ENCODE assay signal across 12 mouse cellular contexts in genomic region chr2:15869380-15869779, GRCm38 (mm10).
A peak's percentile ranks its signal among the peaks of the same experiment; 100 is the strongest.
DNase-seq lines count a peak whose midpoint lies in the region; TF ChIP-seq lines count a peak whose summit lies in the region.
"Had no signal": no experiment of that assay in that cellular context is flagged by ENCODE, and none has a peak within 500 bp of the region (broad histone marks: within the 10 kb centered on the region; RNA-seq: fewer than 3 reads in every experiment).

No protein-coding gene starts in this region.

- H3K4me1 ChIP-seq in E14TG2a.4 (replicated peaks; ENCODE audit: low read depth, low read length), result 0 out of 2 replicates have a peak, but pooled peaks cover 2% of the 10 kb centered on the region
- H3K4me1 ChIP-seq: liver, embryonic 13.5 days; neural tube, embryonic 13.5 days had no signal

- H3K4me3 ChIP-seq in E14TG2a.4 (replicated peaks; ENCODE audit: low read length), result no peak overlapping the region
- H3K4me3 ChIP-seq: liver, embryonic 13.5 days; neural tube, embryonic 13.5 days had no signal

- H3K9me3 ChIP-seq in E14TG2a.4 (ENCODE audit: low read length), result no peaks in the 10 kb centered on the region
- H3K9me3 ChIP-seq: liver, embryonic 13.5 days; neural tube, embryonic 13.5 days had no signal

- no peaks in the 10 kb centered on the region for H3K27me3 ChIP-seq in E14TG2a.4 (ENCODE audit: insufficient read depth, low read length)
- H3K27me3 ChIP-seq: liver, embryonic 13.5 days; neural tube, embryonic 13.5 days had no signal

- H3K36me3 ChIP-seq in E14TG2a.4 (ENCODE audit: insufficient read depth, low read length), result no peaks in the 10 kb centered on the region
- H3K36me3 ChIP-seq: liver, embryonic 13.5 days; neural tube, embryonic 13.5 days had no signal

- TF ChIP-seq CTCF in E14TG2a.4 (conservative IDR thresholded peaks at IDR 0.05; ENCODE audit: low read length), result peak; percentile 84

- intact Hi-C loops in left cerebral cortex, postnatal 4 days (cut with DNase I), result no loop called here

- peak; percentile 4 for DNase-seq in gastrocnemius, postnatal 25 days
- DNase-seq in gastrocnemius, postnatal 10 days, result no peak
- DNase-seq in left cerebral cortex, postnatal 4 days, result peak; percentile 1
- DNase-seq in left cerebral cortex, adult 18-20 months (ENCODE audit: low spot score in 2 of 2), result no peak
- DNase-seq in ZHBTc4 (ENCODE audit: low read depth, low spot score), result peak; percentile 67
- DNase-seq in adrenal gland, postnatal 4 days (ENCODE audit: low spot score in 2 of 2), result no peak
- DNase-seq: cerebellum, adult 8-10 months; heart, postnatal 36 days; liver, embryonic 13.5 days; lung, postnatal 10 days had no signal

Comparison
In these comparisons a context has a peak if more than half of its experiments do, and no peak if none do; other contexts are left out.
1. DNase-seq: peak in gastrocnemius, postnatal 25 days (single experiment), left cerebral cortex, postnatal 4 days (single experiment) and ZHBTc4 (single experiment); none in gastrocnemius, postnatal 10 days (single experiment), left cerebral cortex, adult 18-20 months (0 of 2) and adrenal gland, postnatal 4 days (0 of 2).